Mouse (Mus musculus) liver, postnatal 0 days (tissue): ENCODE results near the gene 4930512M02Rik.

Experiments used
- CTCF ChIP-seq: sonication (generic); IDR thresholded peaks from 2 replicates; pipeline ENCODE4 v1.5.1; 2016; ENCODE audit warnings: antibody characterized with exemption, low read depth
- EP300 ChIP-seq: IDR thresholded peaks from 2 replicates; pipeline ENCODE4 v1.6.1; 2016; ENCODE audit warnings: antibody characterized with exemption, low read depth, mild to moderate bottlenecking

DNA sequence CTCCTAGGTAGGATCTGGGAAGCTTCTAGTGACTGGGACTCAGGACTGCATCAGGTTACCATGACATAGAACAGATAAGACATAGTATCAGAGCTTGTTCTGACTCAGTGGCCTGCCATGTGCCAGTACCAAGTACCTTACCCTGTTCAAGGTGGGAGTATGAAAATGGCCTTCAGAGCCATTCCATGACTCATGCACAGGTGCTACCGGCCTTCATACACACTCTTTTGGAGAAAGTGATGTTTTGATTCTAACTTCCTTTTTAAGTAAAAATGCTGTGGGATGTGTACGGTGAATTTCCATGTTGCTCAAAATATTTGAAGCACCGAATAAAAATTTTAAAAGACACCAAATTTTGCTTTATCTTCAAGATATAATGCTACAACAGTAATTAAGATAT lies 81.7 kb downstream of the 4930512M02Rik start:
- TF ChIP-seq CTCF (no peak), EP300 (no peak)
